Mouse (Mus musculus) layer of hippocampus, postnatal 36 days (tissue): Measurements from ENCODE around the gene Ercc4. TPM values are rescaled to one million over a fixed set of nuclear protein-coding genes. Genes with fewer than 3 reads are reported as not detected.
A peak's percentile ranks its signal among the peaks of the same experiment; 100 is the strongest.
"Not testable (repeated sequence)": the region's sequence is repeated elsewhere in the genome, so short reads cannot be mapped to it uniquely, and the experiment has no call there.

Experiments
- DNase-seq, 2 experiments: peaks; one replicate each; pipeline ENCODE4 v3.0.0; 2022
- total RNA-seq, 2 experiments: library from RNA; stranded (reverse); gene quantifications; 2 replicates each; pipeline ENCODE4 v1.2.3; 2021

Ercc4 gene
- 10 to 100 TPM; 24.7 to 27.0 TPM for total RNA-seq

- peak; percentile 96 for DNase-seq
These were observed at the start of gene Ercc4 for GRCm38 (mm10) chr16:13109156-13109989. Gene Ercc4, plus strand, starts transcription at chr16:13109684.

GRCm38 (mm10) chr16:13061113-13061512 lies 48.4 kb upstream of the Ercc4 start:
- DNase-seq: no peak

GRCm38 (mm10) chr16:13074176-13074575 lies 35.3 kb upstream of the Ercc4 start:
- no peak for DNase-seq

- no peak for DNase-seq
These were observed 29.3 kb upstream of the Ercc4 start for GRCm38 (mm10) chr16:13080161-13080560.

- DNase-seq: no peak
These were observed 26.2 kb upstream of the Ercc4 start for GRCm38 (mm10) chr16:13083155-13083798.

GRCm38 (mm10) chr16:13108356-13108755 lies 1.1 kb upstream of the Ercc4 start:
- DNase-seq: no peak

- no peak for DNase-seq
These were observed 609 bp downstream of the Ercc4 start for GRCm38 (mm10) chr16:13109990-13110595.

- no peak for DNase-seq
These were observed 5.3 kb downstream of the Ercc4 start for GRCm38 (mm10) chr16:13114821-13115220.

GRCm38 (mm10) chr16:13115466-13115865 lies 6.0 kb downstream of the Ercc4 start:
- not testable (repeated sequence) for DNase-seq

GRCm38 (mm10) chr16:13117299-13117966 lies 7.9 kb downstream of the Ercc4 start:
- DNase-seq: no peak

- no peak for DNase-seq
These were observed 8.5 kb downstream of the Ercc4 start for GRCm38 (mm10) chr16:13117967-13118430.

GRCm38 (mm10) chr16:13118754-13119294 lies 9.3 kb downstream of the Ercc4 start:
- no peak for DNase-seq

- no peak for DNase-seq
These were observed 10.3 kb downstream of the Ercc4 start for GRCm38 (mm10) chr16:13119641-13120350.

- no peak for DNase-seq
These were observed 15.9 kb downstream of the Ercc4 start for GRCm38 (mm10) chr16:13125357-13125756.

- no peak for DNase-seq
These were observed 18.1 kb downstream of the Ercc4 start for GRCm38 (mm10) chr16:13127566-13127965.

GRCm38 (mm10) chr16:13130412-13130811 lies 20.9 kb downstream of the Ercc4 start:
- DNase-seq: peak in 1 of 2 experiments; percentile 18

GRCm38 (mm10) chr16:13141220-13141619 lies 31.7 kb downstream of the Ercc4 start:
- DNase-seq: no peak

GRCm38 (mm10) chr16:13143932-13144331 lies 34.4 kb downstream of the Ercc4 start:
- no peak for DNase-seq

- DNase-seq: no peak
These were observed 35.4 kb downstream of the Ercc4 start for GRCm38 (mm10) chr16:13144682-13145410.

GRCm38 (mm10) chr16:13146231-13146630 lies 36.7 kb downstream of the Ercc4 start:
- DNase-seq: no peak
